Mouse (Mus musculus): ENCODE measurements around the gene Hist1h1b. TPM values are rescaled to one million over a fixed set of nuclear protein-coding genes. Genes with fewer than 3 reads are reported as not detected.
"Not testable (repeated sequence)": the region's sequence is repeated elsewhere in the genome, so short reads cannot be mapped to it uniquely, and the experiment has no call there.

Hist1h1b gene
- polyA plus RNA-seq, 1 experiment from 2014 or later, result 10.6 TPM

DNA sequence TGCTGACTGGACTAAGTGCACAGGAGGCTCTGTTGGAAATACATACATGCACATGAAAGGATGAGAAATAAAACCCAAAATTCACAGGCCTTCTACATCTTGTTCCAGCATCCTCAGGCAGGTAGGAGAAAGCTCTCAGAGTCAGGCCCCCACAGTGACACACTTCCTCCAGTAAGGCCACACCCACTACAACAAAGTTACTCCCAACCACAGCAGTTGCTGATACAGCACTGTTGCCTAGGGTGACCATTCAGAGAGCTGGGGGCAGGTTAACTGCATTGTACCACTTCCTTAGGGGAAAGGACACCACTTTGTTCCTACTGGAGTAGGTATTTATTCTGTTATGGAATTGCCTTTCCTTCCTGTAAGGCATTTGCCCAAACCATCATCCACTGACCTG is 16.7 kb upstream of the Hist1h1b start:
- ATAC-seq (ENCODE audit: insufficient read depth, low FRiP score); H3K36me3 ChIP-seq (ENCODE audit: control insufficient read depth, insufficient read depth, low read length); H3K27me3 ChIP-seq (ENCODE audit: control insufficient read depth, insufficient read depth, low read length); H3K4me3 ChIP-seq (replicated peaks; ENCODE audit: low read length); H3K4me1 ChIP-seq (ENCODE audit: control insufficient read depth, insufficient read depth, low read length); H3K4me2 ChIP-seq (ENCODE audit: low read depth, low read length); H3K9me3 ChIP-seq (replicated peaks; ENCODE audit: control insufficient read depth, low read length); H3K27ac ChIP-seq (ENCODE audit: low read length); H3K9ac ChIP-seq (ENCODE audit: low read length): not testable (repeated sequence)

DNA sequence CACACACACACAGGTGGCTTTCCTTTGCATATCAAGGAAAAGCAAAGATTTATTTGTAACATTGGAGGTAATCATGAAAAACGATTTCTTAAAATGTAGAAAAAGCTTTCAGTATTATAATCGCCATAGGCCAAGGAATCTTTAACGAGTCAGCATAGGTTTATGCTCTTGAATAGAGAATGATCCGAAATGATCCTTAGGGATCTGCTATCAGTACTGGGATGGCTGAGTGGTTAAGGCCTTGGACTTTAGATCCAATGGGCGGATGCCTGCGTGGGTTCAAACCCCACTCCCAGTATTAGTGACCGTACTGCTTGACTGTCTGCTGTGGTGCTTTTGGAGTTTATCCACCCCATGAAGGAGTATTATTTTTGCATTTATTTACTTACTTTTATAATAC is 15.2 kb upstream of the Hist1h1b start:
- H3K4me3 ChIP-seq (replicated peaks; ENCODE audit: low read length), result no peak overlapping the region
- WGBS, result 92% methylated on average over 7 of the region's 7 CpGs
- H3K27ac ChIP-seq (ENCODE audit: low read length), result no peak overlapping the region
- no peak overlapping the region for H3K4me2 ChIP-seq (ENCODE audit: low read depth, low read length)
- no peaks in the 10 kb centered on the region for H3K27me3 ChIP-seq (ENCODE audit: control insufficient read depth, insufficient read depth, low read length)
- peaks cover 5% of the 10 kb centered on the region; the same call in 1 of the 2 replicates for H3K4me1 ChIP-seq (ENCODE audit: control insufficient read depth, insufficient read depth, low read length)
- H3K9ac ChIP-seq (ENCODE audit: low read length), result no peak overlapping the region
- ATAC-seq (ENCODE audit: insufficient read depth, low FRiP score), result no peak
- no peaks in the 10 kb centered on the region for H3K36me3 ChIP-seq (ENCODE audit: control insufficient read depth, insufficient read depth, low read length)
- no peaks in the 10 kb centered on the region for H3K9me3 ChIP-seq (replicated peaks; ENCODE audit: control insufficient read depth, low read length)

DNA sequence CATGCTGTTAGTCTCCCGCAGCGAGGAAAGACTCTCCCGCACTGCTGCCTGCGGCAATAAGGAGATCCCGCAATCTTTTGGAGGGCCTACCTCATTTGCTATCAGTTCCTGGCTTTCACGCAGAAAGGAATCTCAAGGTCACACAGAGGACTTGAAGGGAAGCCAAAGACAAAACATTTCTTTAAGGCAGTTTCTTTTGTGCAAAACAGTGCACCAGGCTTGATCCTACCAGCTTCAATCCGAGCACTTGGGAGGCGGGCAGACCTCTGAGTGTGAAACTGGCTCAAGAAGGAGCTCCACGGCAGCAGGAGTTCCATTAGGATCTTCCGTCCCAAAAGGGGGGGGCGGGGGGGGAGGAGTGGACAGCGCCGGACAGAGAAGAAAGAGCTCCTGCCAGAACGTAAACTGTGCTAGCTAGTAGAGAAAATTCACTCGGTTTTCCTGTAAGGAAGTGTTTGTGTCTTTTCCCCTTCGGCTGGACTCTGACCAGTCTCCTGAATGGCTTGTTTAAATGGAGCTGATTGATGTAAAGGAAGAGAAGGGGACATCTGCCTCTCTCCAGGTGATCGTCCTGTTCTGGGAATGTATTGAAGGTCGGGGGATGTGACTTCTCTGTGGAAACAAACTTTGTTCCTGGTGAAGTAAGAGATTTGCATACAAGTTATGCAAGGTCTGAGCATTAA is 10.3 kb upstream of the Hist1h1b start:
- WGBS, result 13% methylated on average over 16 of the region's 18 CpGs
- Histone ChIP-seq H3K9me3 (replicated peaks; ENCODE audit: control insufficient read depth, low read length) (no peaks in the 10 kb centered on the region), H3K4me2 (ENCODE audit: low read depth, low read length) (peak overlapping the region; percentile 58), H3K9ac (ENCODE audit: low read length) (peak overlapping the region; percentile 62), H3K27me3 (ENCODE audit: control insufficient read depth, insufficient read depth, low read length) (no peaks in the 10 kb centered on the region), H3K27ac (ENCODE audit: low read length) (no peak overlapping the region; the same call in 1 of the 2 replicates), H3K4me3 (replicated peaks; ENCODE audit: low read length) (peak overlapping the region; percentile 33), H3K36me3 (ENCODE audit: control insufficient read depth, insufficient read depth, low read length) (no peaks in the 10 kb centered on the region), H3K4me1 (ENCODE audit: control insufficient read depth, insufficient read depth, low read length) (peaks cover 19% of the 10 kb centered on the region; the same call in 1 of the 2 replicates)
- no peak for ATAC-seq (ENCODE audit: insufficient read depth, low FRiP score)

DNA sequence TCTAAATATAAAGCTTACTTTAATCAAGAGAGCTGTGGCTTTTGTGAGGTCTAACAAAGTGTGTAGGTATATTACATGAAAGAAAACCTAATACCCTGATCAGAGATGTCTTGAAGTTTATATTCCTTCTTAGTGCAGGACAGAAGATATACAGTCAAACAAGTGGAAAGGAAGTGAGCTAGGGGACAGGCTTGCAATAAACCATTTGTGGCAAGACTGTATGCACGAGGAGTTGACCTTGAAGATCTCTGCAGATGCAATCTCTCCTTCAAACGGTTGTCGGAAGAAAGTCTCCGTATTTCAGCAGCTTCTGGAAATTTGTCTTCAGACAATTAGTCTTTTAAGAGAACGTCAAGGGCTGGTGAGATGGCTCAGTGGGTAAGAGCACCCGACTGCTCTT is 9.5 kb upstream of the Hist1h1b start:
- 51% methylated on average over 6 of the region's 6 CpGs for WGBS
- no peaks in the 10 kb centered on the region for H3K9me3 ChIP-seq (replicated peaks; ENCODE audit: control insufficient read depth, low read length)
- H3K4me1 ChIP-seq (ENCODE audit: control insufficient read depth, insufficient read depth, low read length), result peaks cover 19% of the 10 kb centered on the region; the same call in 1 of the 2 replicates
- H3K4me2 ChIP-seq (ENCODE audit: low read depth, low read length), result no peak overlapping the region
- no peak overlapping the region for H3K27ac ChIP-seq (ENCODE audit: low read length)
- ATAC-seq (ENCODE audit: insufficient read depth, low FRiP score), result no peak
- no peak overlapping the region for H3K9ac ChIP-seq (ENCODE audit: low read length)
- H3K4me3 ChIP-seq (replicated peaks; ENCODE audit: low read length), result no peak overlapping the region
- no peaks in the 10 kb centered on the region for H3K27me3 ChIP-seq (ENCODE audit: control insufficient read depth, insufficient read depth, low read length)
- H3K36me3 ChIP-seq (ENCODE audit: control insufficient read depth, insufficient read depth, low read length), result no peaks in the 10 kb centered on the region

DNA sequence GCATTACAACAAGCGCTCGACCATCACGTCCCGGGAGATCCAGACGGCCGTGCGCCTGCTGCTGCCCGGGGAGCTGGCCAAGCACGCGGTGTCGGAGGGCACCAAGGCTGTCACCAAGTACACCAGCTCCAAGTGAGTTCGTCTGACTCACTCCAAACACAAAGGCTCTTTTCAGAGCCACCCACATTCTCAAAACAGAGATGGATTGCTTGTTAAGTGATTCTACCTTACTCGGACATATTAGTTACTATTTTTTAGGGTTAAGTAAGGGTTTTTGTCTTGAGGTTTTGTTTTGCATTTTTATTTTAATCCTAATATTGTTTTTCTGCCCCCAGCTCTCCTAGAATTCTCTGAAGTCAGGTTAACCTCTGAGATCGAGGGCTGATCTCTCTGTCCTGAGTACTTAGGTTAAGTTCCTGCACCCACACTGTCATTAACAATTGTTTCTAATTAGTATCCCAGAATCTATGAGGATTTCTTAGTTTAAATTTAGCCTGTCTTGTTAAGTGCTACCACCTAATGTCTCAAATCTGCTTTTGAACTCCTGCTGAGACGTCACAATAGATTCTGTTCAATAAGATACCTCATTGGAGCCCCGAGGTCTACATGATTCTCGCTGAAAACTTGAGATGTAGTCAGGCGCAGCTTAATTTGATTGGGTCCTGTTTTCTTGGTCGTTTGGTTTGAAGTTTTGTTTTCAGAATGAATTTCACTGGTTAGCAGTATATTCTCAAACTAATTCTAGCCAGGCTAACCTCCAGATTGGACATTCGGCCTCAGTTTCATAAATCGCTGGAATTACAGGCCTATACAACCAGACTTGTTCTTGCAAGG is 7.6 kb upstream of the Hist1h1b start:
- Histone ChIP-seq H3K27me3 (ENCODE audit: control insufficient read depth, insufficient read depth, low read length) (no peaks in the 10 kb centered on the region), H3K27ac (ENCODE audit: low read length) (peak overlapping the region; percentile 72), H3K9ac (ENCODE audit: low read length) (peak overlapping the region; percentile 58), H3K4me3 (replicated peaks; ENCODE audit: low read length) (peak overlapping the region; percentile 24), H3K4me2 (ENCODE audit: low read depth, low read length) (peak overlapping the region; percentile 49), H3K4me1 (ENCODE audit: control insufficient read depth, insufficient read depth, low read length) (peaks cover 29% of the 10 kb centered on the region), H3K9me3 (replicated peaks; ENCODE audit: control insufficient read depth, low read length) (no peaks in the 10 kb centered on the region), H3K36me3 (ENCODE audit: control insufficient read depth, insufficient read depth, low read length) (no peaks in the 10 kb centered on the region)
- no peak; the same call in 1 of the 2 replicates for ATAC-seq (ENCODE audit: insufficient read depth, low FRiP score)
- WGBS, result 25% methylated on average over 13 of the region's 21 CpGs

DNA sequence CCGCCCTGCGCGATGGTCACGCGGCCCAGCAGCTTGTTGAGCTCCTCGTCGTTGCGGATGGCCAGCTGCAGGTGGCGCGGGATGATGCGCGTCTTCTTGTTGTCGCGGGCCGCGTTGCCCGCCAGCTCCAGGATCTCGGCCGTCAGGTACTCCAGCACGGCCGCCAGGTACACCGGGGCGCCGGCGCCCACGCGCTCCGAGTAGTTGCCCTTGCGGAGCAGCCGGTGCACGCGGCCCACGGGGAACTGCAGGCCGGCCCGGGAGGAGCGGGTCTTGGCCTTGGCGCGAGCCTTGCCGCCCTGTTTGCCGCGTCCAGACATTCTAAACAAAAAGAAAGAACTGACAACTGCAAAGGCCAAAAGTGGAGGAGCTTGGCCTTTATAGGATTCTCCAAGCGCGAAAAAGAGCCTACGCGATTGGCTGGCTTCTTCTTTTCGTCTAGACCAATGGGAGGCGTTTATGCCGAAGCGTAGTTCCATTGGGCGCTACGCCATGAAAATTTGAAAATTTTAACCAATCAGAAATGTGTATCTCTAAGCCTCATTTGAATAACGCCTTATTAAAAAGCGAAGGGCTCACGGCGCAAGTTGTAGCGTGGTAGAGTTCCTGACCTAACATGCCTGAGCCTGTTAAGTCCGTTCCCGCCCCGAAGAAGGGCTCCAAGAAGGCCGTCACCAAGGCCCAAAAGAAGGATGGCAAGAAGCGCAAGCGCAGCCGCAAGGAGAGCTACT is 6.6 kb upstream of the Hist1h1b start, which contains the start of the genes Hist1h2an and Hist1h2bp:
Gene Hist1h2an (minus strand): TSS at position 320 of the 731 bp plus-strand sequence.
Gene Hist1h2bp (plus strand): TSS at position 563 of the 731 bp plus-strand sequence.
- H3K9ac ChIP-seq (ENCODE audit: low read length), result peak within 1 kb of the TSS; percentile 62
- H3K4me2 ChIP-seq (ENCODE audit: low read depth, low read length), result peak within 1 kb of the TSS; percentile 49
- under 1% methylated on average over 38 of the region's 63 CpGs for WGBS
- H3K27ac ChIP-seq (ENCODE audit: low read length), result peak within 1 kb of the TSS; percentile 87
- H3K4me3 ChIP-seq (replicated peaks; ENCODE audit: low read length), result peak within 1 kb of the TSS; percentile 43
- H3K36me3 ChIP-seq (ENCODE audit: control insufficient read depth, insufficient read depth, low read length); H3K9me3 ChIP-seq (replicated peaks; ENCODE audit: control insufficient read depth, low read length); H3K27me3 ChIP-seq (ENCODE audit: control insufficient read depth, insufficient read depth, low read length): not testable (repeated sequence)
- peak; percentile 95 for ATAC-seq (ENCODE audit: insufficient read depth, low FRiP score)
- peaks cover 36% of the 10 kb centered on the region for H3K4me1 ChIP-seq (ENCODE audit: control insufficient read depth, insufficient read depth, low read length)

DNA sequence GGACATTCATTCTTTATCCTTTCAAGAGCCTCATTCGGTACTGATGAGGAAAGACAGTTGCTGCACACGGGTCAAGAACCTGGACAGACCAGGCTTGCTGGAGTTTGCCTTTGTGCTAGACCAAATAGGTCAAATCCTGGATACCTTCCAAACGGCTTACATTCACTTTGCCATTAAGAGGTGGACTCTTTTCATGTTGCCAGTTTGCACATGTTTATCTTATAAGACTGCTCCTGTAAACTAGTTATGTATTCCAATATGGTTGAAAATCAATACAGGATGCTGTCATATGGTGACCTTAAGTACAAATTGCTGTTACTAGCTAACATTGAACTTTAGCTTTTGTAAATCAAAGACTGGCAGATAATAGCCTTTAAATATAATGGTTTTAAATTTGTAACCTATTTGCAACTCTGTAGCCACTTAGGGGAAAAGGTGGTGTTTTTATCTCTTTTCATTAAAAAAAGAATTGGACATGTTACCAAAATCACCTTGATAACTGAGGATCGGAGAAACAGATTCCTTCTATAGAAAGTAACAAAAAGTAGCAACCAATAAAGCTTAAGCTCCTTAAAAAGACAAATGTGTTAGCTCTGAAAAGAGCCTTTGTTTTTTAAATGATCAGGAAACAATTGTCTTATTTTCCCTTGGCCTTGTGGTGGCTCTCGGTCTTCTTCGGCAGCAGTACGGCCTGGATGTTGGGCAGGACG is 5.9 kb upstream of the Hist1h1b start:
- WGBS, result 5% methylated on average over 8 of the region's 8 CpGs

DNA sequence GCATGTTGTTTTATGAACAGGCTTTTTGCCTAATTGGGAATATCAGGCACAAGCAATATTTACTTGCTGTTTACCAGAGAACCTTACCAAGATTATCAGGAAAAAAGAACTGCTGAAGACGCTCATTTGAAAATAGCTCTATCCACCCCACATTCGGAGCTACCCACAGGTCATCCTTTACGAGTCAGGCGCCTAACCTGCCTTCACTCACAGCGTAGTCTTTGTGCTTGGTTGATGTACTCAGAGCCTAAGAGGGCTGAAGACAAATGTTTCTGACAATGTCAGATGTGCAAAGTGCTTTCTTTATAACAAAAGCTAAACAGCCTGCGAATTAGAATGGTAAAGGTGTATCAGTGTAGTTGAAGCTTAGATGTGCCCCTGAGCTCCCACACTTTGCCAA is 3.9 kb upstream of the Hist1h1b start:
- H3K4me3 ChIP-seq (replicated peaks; ENCODE audit: low read length), result peak overlapping the region; percentile 40
- 30% methylated on average over 6 of the region's 6 CpGs for WGBS
- H3K27me3 ChIP-seq (ENCODE audit: control insufficient read depth, insufficient read depth, low read length), result no peaks in the 10 kb centered on the region
- peaks cover 41% of the 10 kb centered on the region for H3K4me1 ChIP-seq (ENCODE audit: control insufficient read depth, insufficient read depth, low read length)
- peak overlapping the region; percentile 91 for H3K27ac ChIP-seq (ENCODE audit: low read length)
- H3K36me3 ChIP-seq (ENCODE audit: control insufficient read depth, insufficient read depth, low read length), result no peaks in the 10 kb centered on the region
- ATAC-seq (ENCODE audit: insufficient read depth, low FRiP score), result no peak
- H3K4me2 ChIP-seq (ENCODE audit: low read depth, low read length), result peak overlapping the region; percentile 62
- no peaks in the 10 kb centered on the region for H3K9me3 ChIP-seq (replicated peaks; ENCODE audit: control insufficient read depth, low read length)
- H3K9ac ChIP-seq (ENCODE audit: low read length), result peak overlapping the region; percentile 64

More for the DNA sequence above, 5.9 kb upstream of the Hist1h1b start:
- ATAC-seq (ENCODE audit: insufficient read depth, low FRiP score), result no peak
- Histone ChIP-seq H3K9me3 (replicated peaks; ENCODE audit: control insufficient read depth, low read length) (no peaks in the 10 kb centered on the region), H3K9ac (ENCODE audit: low read length) (peak overlapping the region; percentile 62), H3K27me3 (ENCODE audit: control insufficient read depth, insufficient read depth, low read length) (no peaks in the 10 kb centered on the region), H3K27ac (ENCODE audit: low read length) (peak overlapping the region; percentile 87), H3K4me2 (ENCODE audit: low read depth, low read length) (peak overlapping the region; percentile 49), H3K36me3 (ENCODE audit: control insufficient read depth, insufficient read depth, low read length) (no peaks in the 10 kb centered on the region), H3K4me3 (replicated peaks; ENCODE audit: low read length) (peak overlapping the region; percentile 43), H3K4me1 (ENCODE audit: control insufficient read depth, insufficient read depth, low read length) (peaks cover 37% of the 10 kb centered on the region)
